Mouse (Mus musculus): ENCODE measurements at regions not wholly inside any gene's neighbourhood (a gene's known extent, or its start where the extent isn't known, plus 50 kb on each side); places are given as distances from the start of the nearest gene placed in this dataset.
A peak's percentile ranks its signal among the peaks of the same experiment; 100 is the strongest.

- DNase-seq (ENCODE audit: extremely low spot score, low spot score): peak; percentile 40
Measured at GRCm38 (mm10) chr8:8779931-8780330, 89.6 kb upstream of the Arglu1 start.

- no peak for DNase-seq (ENCODE audit: extremely low spot score, low spot score)
Measured at GRCm38 (mm10) chr8:8774496-8775015, 84.2 kb upstream of the Arglu1 start.

- no peak for DNase-seq (ENCODE audit: extremely low spot score, low spot score)
Measured at GRCm38 (mm10) chr8:8772424-8772823, 82.1 kb upstream of the Arglu1 start.

- no peak for DNase-seq (ENCODE audit: extremely low spot score, low spot score)
Measured at GRCm38 (mm10) chr8:8770397-8770796, 80.1 kb upstream of the Arglu1 start.

- no peak for DNase-seq (ENCODE audit: extremely low spot score, low spot score)
Measured at GRCm38 (mm10) chr8:8762354-8762753, 72.0 kb upstream of the Arglu1 start.

- DNase-seq (ENCODE audit: extremely low spot score, low spot score): no peak
Measured at GRCm38 (mm10) chr8:8758283-8758682, 68.0 kb upstream of the Arglu1 start.

GRCm38 (mm10) chr8:8751208-8751607 is 60.9 kb upstream of the Arglu1 start:
- no peak for DNase-seq (ENCODE audit: extremely low spot score, low spot score)

- DNase-seq (ENCODE audit: extremely low spot score, low spot score): no peak
Measured at GRCm38 (mm10) chr8:8746691-8747090, 56.4 kb upstream of the Arglu1 start.

GRCm38 (mm10) chr8:8745615-8746285 is 55.4 kb upstream of the Arglu1 start:
- DNase-seq (ENCODE audit: extremely low spot score, low spot score): no peak
